Mouse (Mus musculus) megakaryocyte, embryonic 14.5 days (primary cell): Measurements from ENCODE around the gene Helz2.

ENCODE experiments used
- FLI1 ChIP-seq: IDR thresholded peaks from 2 replicates; pipeline ENCODE4 v1.6.1; 2012; ENCODE audit warnings: low read length, inconsistent platforms, mixed read lengths
- GATA1 ChIP-seq: IDR thresholded peaks from 3 replicates; pipeline ENCODE4 v1.6.1; 2012; ENCODE audit warnings: mixed read lengths, low read length, inconsistent platforms, borderline replicate concordance

DNA sequence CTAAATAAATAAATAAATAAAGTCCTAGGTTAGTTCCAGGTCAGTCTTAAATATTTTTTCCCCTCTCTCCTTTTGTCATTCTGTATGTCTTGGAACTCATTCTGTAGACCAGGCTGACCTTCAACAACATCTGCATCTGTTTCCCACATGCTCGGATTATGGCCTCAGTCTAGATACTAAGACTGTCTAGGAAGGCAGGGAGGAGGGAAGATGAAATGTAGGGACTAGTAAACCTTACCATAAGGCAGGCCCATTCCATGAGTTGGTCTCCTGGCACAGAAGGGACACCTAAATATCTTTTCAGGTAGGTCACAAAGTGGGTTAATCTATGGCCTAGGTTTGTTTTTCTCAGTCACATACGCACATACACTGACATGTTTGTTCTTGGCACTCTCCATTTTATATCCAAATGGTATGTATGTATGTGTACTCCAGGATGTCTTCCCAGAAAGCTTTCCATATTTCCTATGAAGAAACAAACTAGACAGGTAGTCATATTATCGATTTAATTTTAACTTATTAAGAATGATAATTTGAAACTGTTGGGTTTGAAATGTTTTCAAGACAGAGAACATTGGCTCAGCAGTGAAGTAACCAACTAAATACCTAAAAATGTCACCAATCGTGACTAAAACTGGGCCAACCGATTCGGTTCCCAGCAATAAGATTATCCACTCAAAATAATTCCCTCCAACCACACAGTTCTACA, 45.0 kb upstream of the Helz2 start:
- no peak for TF ChIP-seq GATA1
- TF ChIP-seq FLI1: no peak
